Mouse (Mus musculus) CD4-positive, CD25-positive, alpha-beta regulatory T cell, adult 2 months (primary cell): ENCODE measurements around the gene Syce3.

Experiments used
- DNase-seq: peaks from one replicate; pipeline ENCODE4 v3.0.0-alpha.2; 2012; ENCODE audit warnings: low read depth, low spot score

The Syce3 gene

GRCm38 (mm10) chr15:89410118-89410517 is at the start of gene Syce3:
Gene Syce3 (minus strand): TSS chr15:89410503.
- DNase-seq, result no peak

GRCm38 (mm10) chr15:89459821-89460220 is 49.5 kb upstream of the Syce3 start:
- DNase-seq, result no peak

DNA sequence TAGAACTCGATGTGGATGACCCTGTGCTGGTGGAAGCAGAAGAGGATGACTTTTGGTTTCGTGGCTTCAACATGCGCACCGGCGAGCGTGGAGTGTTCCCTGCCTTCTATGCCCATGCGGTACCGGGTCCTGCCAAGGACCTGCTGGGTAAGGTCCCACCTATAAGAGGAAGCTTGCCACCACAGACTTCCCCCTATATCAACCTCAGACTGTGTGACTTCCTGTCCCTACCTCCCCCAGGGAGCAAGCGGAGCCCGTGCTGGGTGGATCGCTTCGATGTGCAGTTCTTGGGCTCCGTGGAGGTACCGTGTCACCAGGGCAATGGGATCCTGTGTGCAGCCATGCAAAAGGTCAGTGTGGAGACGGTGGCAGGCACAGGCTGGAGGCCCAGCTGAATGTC is 48.6 kb upstream of the Syce3 start:
- DNase-seq, result peak; percentile 22

GRCm38 (mm10) chr15:89455642-89456041 is 45.3 kb upstream of the Syce3 start:
- DNase-seq, result no peak

- no peak for DNase-seq
These were observed 44.6 kb upstream of the Syce3 start for GRCm38 (mm10) chr15:89454857-89455256.

DNA sequence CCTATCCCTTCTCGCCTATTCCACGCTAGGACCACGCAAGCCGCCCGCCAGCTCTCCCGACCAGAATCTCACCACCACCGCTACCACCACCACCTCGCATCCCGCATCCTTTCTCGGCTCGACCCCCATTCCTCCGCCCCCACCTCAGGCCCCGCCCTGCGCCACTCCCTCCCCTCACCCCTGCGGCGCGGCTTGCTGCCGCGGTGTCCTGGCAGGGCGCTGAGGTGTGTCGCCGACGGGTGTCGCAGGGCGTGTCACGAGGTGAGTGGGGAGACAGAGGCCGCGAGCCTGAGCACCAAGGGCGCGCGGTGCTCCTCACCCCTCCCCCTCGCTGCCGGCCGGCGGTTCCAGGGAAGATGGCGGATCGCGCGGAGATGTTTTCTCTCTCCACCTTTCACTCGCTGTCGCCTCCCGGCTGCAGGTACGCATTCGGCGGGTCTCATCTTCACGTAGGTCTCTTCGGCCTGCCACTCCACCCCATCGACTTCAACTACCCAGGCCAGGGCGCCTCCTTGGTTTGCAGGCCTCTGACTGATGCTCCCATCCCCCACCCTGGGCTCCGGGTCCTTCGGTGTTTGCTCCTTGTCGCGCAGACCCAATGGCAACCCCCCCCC is 43.7 kb upstream of the Syce3 start, which contains the start of gene Mapk8ip2:
Gene Mapk8ip2, plus strand, starts transcription at position 49 of the 614 bp plus-strand sequence.
- DNase-seq, result peak; percentile 12

- peak; percentile 66 for DNase-seq
These were observed 42.9 kb upstream of the Syce3 start for GRCm38 (mm10) chr15:89452906-89453864.

DNA sequence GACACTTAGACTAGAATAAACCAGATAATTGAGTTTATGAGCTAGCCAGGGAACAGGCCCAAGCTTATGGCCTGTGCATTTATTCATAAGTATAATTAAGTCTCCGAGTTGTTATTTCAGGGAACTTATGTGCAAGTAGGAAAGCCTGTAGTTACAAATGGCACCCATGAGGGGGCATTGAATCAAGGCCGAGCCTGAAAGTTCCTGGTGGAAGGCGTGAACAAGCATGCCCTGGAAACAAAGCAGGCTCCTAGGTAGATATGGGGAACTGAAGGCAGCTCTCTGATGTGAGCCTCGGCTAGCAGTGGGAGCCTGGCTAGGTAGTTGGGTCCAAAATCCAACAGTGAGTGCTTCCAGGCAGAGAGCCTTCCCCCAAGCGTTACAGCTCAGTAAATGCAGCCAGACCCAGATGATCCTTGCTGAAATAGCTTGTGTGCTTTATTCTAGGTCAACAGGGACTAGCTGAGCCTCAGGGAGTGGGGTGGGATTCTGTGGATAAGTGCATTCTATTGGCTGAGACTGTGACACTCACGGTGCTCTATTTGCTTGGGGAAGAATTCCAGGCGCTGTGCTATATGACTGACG is 32.3 kb upstream of the Syce3 start:
- DNase-seq, result no peak

- no peak for DNase-seq
These were observed 25.6 kb upstream of the Syce3 start for GRCm38 (mm10) chr15:89435878-89436277.

DNA sequence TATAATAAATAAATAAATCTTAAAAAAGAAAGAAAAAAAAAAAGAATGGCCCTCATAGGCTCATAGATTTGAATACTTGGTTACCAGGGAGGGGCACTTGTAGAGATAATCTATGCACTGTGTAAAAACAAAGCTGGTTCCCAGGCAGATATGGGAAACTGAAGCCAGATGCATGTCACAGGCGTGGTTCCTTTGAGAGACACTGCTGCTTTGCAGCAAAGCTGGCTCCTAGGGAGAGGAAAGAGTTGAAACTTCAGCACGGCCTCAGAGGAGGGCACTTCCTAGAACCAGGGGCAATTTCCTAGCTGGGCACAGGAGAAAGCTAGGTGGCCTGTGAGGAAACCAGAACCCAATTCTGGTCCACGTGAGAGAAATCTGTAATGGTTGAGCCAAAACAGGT is 23.8 kb upstream of the Syce3 start:
- no peak for DNase-seq

GRCm38 (mm10) chr15:89432946-89433345 is 22.6 kb upstream of the Syce3 start:
- no peak for DNase-seq

GRCm38 (mm10) chr15:89431806-89432205 is 21.5 kb upstream of the Syce3 start:
- no peak for DNase-seq

- DNase-seq, result no peak
These were observed 21.0 kb upstream of the Syce3 start for GRCm38 (mm10) chr15:89431271-89431670.

GRCm38 (mm10) chr15:89430771-89431170 is 20.5 kb upstream of the Syce3 start:
- DNase-seq, result peak; percentile 12

DNA sequence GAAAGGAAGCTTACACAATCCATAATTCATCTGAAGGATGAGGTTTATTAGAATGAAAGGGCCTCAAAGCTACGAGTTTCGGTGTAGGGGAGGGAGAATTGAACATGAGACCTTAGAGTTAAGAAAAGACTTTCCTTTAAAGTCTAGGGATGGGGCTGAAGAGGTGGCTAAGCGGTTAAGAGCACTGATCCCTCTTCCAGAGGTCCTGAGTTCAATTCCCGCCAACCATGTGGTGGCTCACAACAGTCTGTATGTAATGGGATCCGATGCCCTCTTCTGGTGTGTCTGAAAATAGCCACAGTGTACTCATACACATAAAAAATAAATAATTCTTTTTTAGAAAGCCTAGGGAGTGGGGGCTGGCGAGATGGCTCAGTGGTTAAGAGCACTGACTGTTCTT is 20.0 kb upstream of the Syce3 start:
- peak; percentile 43 for DNase-seq

DNA sequence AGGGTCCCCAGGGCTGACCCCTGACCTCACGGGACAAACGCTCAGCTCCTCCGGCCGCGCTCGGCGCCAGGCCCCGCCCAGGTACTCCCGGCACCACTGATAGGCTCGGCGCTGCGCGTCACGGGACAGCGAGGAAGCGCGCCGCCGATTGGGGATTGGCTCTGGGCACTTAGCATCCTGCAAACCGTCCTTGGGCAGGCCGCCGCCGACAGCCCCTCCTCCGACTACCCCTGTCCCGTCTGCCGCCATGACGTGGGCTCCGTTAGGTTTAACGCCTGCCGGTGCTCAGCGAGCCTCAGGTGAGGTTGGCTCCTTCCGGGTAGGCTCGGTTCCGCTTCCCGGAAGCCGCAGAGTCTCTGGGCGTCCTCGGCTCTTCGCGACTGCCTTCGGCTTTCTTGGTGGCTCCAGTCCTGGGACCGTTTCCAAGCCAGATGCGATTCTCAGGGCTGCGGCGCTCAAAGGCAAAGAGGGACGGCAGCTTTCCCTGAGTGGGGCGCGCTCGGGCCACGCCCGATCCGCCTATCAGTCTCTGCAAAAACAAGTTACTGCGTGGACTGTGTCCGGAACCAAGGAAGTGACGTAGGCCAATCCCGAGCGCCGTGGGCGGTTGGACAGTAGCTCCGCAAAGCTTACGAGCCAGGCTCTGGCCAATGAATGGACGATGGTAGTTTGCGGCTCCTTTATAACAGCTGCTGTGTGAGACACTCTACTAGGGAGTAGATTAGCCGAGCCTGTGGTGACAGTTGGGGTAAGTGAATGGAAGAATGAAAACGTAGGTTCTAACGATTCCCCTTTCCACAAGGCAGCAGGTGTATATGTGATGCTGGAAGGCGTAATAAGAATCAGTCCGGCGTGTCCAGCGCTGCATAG is 19.3 kb upstream of the Syce3 start, which contains the start of the genes C730034F03Rik, Gm44502 and Chkb:
Gene C730034F03Rik, plus strand, starts transcription at position 238 of the 870 bp plus-strand sequence.
Gene Gm44502, minus strand, starts transcription at position 345 of the 870 bp plus-strand sequence.
Gene Chkb, minus strand, starts transcription at position 557 of the 870 bp plus-strand sequence.
- peak; percentile 96 for DNase-seq

DNA sequence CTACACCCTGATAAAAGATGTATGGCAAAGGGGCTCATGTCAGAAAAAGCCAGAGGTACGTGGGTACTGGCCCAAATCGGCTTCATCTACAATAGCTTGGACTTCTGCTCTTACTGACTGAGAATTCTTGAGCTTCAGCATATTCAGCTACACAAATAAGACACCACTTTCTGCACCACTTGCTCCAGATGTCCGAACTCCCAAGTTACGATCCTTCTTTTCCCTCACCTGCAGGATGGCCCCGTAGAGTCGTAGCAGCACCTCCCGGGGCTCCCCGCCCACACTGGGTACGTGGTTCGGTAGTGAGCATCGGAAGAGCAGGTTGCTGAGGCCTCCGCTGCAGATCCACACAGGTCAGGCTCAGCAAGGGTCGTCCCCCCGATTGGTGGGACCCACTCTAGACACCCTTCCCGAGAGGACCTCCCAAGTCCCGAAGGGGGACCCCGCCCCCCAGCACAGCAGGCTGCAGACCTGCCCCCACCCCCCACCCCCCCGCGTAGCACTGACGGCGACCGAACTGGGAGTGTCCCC is 18.6 kb upstream of the Syce3 start:
- no peak for DNase-seq

DNA sequence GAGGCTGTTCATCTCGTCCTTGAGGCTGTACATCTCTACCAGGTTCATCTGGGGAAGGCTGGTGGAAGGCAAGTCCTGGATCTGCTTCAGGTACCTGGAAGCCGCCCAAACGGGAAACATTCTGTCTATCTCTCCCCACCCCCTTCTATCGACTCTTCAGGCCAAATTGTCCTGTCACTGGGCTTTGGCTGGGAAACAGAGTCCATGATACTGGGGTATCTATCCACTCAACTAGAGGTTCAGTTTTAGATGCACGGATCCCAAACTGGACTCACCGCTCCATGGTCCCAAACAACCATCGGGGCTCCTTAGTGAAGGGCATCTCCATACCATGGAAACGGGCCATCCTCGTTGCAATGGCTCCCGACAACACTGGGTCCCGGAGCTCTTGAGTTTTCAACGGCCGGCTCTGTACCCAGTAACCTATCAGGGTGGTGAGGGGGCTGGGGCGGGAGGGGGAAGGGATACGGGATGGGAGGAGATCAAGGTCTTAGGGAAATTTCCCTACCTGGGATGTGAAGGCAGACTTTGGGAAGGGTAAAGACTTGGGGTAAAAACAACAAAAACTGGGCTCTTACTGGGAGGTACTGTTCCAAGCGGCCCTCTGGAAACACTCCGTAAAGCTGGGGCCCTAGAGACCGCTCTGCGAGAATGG is 18.0 kb upstream of the Syce3 start:
- DNase-seq, result no peak

DNA sequence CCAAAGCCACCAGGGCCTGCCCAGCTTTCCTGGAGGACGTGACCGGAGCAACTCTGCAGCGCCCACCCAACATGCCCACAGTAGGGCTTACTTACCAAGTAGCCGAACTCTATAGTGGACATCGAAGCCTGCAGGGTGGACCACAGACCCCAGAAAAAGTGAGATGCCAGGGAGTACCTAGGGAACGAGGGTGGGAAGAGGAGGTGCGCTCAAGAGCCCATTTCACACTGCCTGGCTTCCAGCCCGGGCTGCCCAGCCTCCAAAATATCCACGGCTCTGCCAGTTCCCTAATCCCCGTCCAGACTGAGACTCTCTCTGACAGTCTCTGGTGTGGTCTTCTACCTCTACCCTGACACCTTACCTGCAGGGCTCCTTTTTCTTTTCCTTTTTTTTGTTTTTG is 16.4 kb upstream of the Syce3 start:
- DNase-seq, result no peak

DNA sequence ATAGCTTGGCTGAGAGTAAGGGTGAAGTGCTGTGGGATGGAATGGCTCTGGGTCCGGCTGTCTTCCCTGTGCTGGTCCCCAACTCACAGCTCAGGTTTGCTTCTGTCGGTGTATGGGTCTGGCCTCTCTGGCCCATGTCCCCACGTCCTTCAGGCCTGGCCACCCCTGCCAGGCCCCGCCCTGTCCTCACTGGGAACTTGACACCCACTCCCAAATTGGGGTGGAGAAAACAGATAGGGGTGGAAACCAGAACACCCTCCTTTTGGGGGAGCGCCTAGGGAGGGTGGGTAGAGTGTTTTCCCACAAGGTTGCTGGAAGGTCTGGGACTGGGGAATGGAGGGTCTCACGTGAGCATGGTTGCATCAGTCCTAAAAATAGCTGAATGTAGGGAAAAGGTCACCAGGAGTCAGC is 15.4 kb upstream of the Syce3 start, which contains the start of gene Cpt1b:
Gene Cpt1b, minus strand, starts transcription at position 153 of the 411 bp plus-strand sequence.
- no peak for DNase-seq
